Mouse (Mus musculus): ENCODE data around the gene Hba-a2. TPM values are rescaled to one million over a fixed set of nuclear protein-coding genes. Genes with fewer than 3 reads are reported as not detected.
"Not testable (repeated sequence)": the region's sequence is repeated elsewhere in the genome, so short reads cannot be mapped to it uniquely, and the experiment has no call there.

Gene Hba-a2
- 165,200 and 165,281 TPM in 2 replicates for polyA plus RNA-seq (2015; fragmentation: Nextera tagmentation; extraction: Ambion mirVana)

GRCm38 (mm10) chr11:32296203-32296602, at the start of gene Hba-a2:
TSS of gene Hba-a2 (plus strand) at chr11:32296489.
- H3K36me3 ChIP-seq (ENCODE audit: control insufficient read depth, insufficient read depth); H3K27me3 ChIP-seq (ENCODE audit: control insufficient read depth, insufficient read depth, low read depth, low read length); H3K9me3 ChIP-seq (replicated peaks; ENCODE audit: control insufficient read depth, low read length): not testable (repeated sequence)
- WGBS (ENCODE audit: insufficient replicate concordance), result no CpG with 5 or more reads among the region's 4 CpGs
- Histone ChIP-seq H3K4me3 (ENCODE audit: low read depth, low read length) (peak within 1 kb of the TSS; percentile 62), H3K4me1 (ENCODE audit: control insufficient read depth, low read depth, low read length) (peaks cover 36% of the 10 kb centered on the region), H3K4me2 (ENCODE audit: low read depth, low read length) (peak within 1 kb of the TSS; percentile 68), H3K9ac (ENCODE audit: low read depth, low read length) (peak within 1 kb of the TSS; percentile 75), H3K27ac (ENCODE audit: low read length) (peak within 1 kb of the TSS; percentile 98)
- ATAC-seq (ENCODE audit: low read depth), result peak; percentile 81

GRCm38 (mm10) chr11:32247068-32247467, 49.2 kb upstream of the Hba-a2 start:
- H3K9me3 ChIP-seq (replicated peaks; ENCODE audit: control insufficient read depth, low read length), result no peaks in the 10 kb centered on the region
- peak overlapping the region; percentile 6; the same call in 1 of the 2 replicates for H3K4me2 ChIP-seq (ENCODE audit: low read depth, low read length)
- no peaks in the 10 kb centered on the region for H3K27me3 ChIP-seq (ENCODE audit: control insufficient read depth, insufficient read depth, low read depth, low read length)
- H3K36me3 ChIP-seq (ENCODE audit: control insufficient read depth, insufficient read depth), result peaks cover 19% of the 10 kb centered on the region
- no peak for ATAC-seq (ENCODE audit: low read depth)
- H3K27ac ChIP-seq (ENCODE audit: low read length), result peak overlapping the region; percentile 96
- H3K4me1 ChIP-seq (ENCODE audit: control insufficient read depth, low read depth, low read length), result peaks cover 91% of the 10 kb centered on the region
- peak overlapping the region; percentile 7; the same call in 1 of the 2 replicates for H3K4me3 ChIP-seq (ENCODE audit: low read depth, low read length)
- peak overlapping the region; percentile 63 for H3K9ac ChIP-seq (ENCODE audit: low read depth, low read length)

DNA sequence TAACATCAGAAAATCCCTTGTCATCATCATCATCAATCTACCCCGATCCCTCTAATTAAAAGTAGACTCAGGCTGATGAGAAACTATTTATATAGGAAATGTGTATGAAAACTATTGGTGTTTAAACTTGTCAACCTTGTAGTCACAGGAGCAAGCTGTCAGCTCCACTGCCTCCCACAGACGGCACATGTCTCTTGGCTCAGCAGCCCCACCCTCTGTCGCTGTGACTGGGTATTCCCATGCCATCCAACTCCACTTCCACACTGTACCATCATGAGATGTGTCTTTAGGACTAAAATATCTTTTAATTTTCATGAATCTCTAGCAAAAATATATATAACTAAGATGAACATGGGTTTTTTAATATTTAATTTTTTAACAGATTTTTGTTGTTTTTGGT, 47.9 kb upstream of the Hba-a2 start:
- Histone ChIP-seq H3K27ac (ENCODE audit: low read length) (peak overlapping the region; percentile 96), H3K4me1 (ENCODE audit: control insufficient read depth, low read depth, low read length) (peaks cover 87% of the 10 kb centered on the region), H3K4me2 (ENCODE audit: low read depth, low read length) (peak overlapping the region; percentile 25; the same call in 1 of the 2 replicates), H3K36me3 (ENCODE audit: control insufficient read depth, insufficient read depth) (peaks cover 19% of the 10 kb centered on the region), H3K4me3 (ENCODE audit: low read depth, low read length) (no peak overlapping the region), H3K9ac (ENCODE audit: low read depth, low read length) (peak overlapping the region; percentile 55), H3K9me3 (replicated peaks; ENCODE audit: control insufficient read depth, low read length) (no peaks in the 10 kb centered on the region), H3K27me3 (ENCODE audit: control insufficient read depth, insufficient read depth, low read depth, low read length) (no peaks in the 10 kb centered on the region)
- 57% methylated on average over 3 of the region's 3 CpGs for WGBS (ENCODE audit: insufficient replicate concordance)
- no peak for ATAC-seq (ENCODE audit: low read depth)

- peak overlapping the region; percentile 68 for H3K9ac ChIP-seq (ENCODE audit: low read depth, low read length)
- peak; percentile 98 for ATAC-seq (ENCODE audit: low read depth)
- peak overlapping the region; percentile 26; the same call in 1 of the 2 replicates for H3K4me3 ChIP-seq (ENCODE audit: low read depth, low read length)
- no peaks in the 10 kb centered on the region for H3K27me3 ChIP-seq (ENCODE audit: control insufficient read depth, insufficient read depth, low read depth, low read length)
- no peaks in the 10 kb centered on the region for H3K9me3 ChIP-seq (replicated peaks; ENCODE audit: control insufficient read depth, low read length)
- 52% methylated on average over 8 of the region's 8 CpGs for WGBS (ENCODE audit: insufficient replicate concordance)
- H3K4me2 ChIP-seq (ENCODE audit: low read depth, low read length), result peak overlapping the region; percentile 43
- peaks cover 85% of the 10 kb centered on the region for H3K4me1 ChIP-seq (ENCODE audit: control insufficient read depth, low read depth, low read length)
- H3K27ac ChIP-seq (ENCODE audit: low read length), result peak overlapping the region; percentile 97
- peaks cover 25% of the 10 kb centered on the region for H3K36me3 ChIP-seq (ENCODE audit: control insufficient read depth, insufficient read depth)
These were observed 45.2 kb upstream of the Hba-a2 start for GRCm38 (mm10) chr11:32250880-32251763.

DNA sequence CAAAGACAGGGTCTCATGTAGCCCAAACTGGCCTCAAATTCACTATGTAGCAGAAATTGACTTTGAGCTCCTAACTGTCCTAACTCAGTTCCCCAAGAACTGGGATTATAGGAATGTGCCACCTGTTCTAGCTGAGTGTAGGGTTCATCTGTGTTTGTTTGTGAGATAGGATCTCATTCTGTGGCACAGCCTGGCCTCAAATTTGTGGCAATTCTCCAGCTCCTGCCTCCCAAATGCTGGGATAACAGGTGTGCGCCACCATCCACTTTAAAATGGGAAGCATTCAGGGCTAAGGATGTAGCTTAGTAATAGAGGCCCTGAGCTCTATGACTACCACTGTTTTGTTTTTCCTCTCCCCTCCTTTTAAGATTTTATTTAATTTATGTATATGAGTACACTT, 43.2 kb upstream of the Hba-a2 start:
- H3K4me3 ChIP-seq (ENCODE audit: low read depth, low read length), result no peak overlapping the region
- ATAC-seq (ENCODE audit: low read depth), result no peak
- H3K4me1 ChIP-seq (ENCODE audit: control insufficient read depth, low read depth, low read length), result peaks cover 80% of the 10 kb centered on the region
- H3K4me2 ChIP-seq (ENCODE audit: low read depth, low read length), result no peak overlapping the region
- H3K27me3 ChIP-seq (ENCODE audit: control insufficient read depth, insufficient read depth, low read depth, low read length), result no peaks in the 10 kb centered on the region
- WGBS (ENCODE audit: insufficient replicate concordance), result 94% methylated on average over 1 of the region's 1 CpGs
- H3K9ac ChIP-seq (ENCODE audit: low read depth, low read length), result peak overlapping the region; percentile 7
- peak overlapping the region; percentile 97 for H3K27ac ChIP-seq (ENCODE audit: low read length)
- peaks cover 19% of the 10 kb centered on the region for H3K36me3 ChIP-seq (ENCODE audit: control insufficient read depth, insufficient read depth)
- H3K9me3 ChIP-seq (replicated peaks; ENCODE audit: control insufficient read depth, low read length), result no peaks in the 10 kb centered on the region

- WGBS (ENCODE audit: insufficient replicate concordance), result 19% methylated on average over 1 of the region's 1 CpGs
- Histone ChIP-seq H3K27ac (ENCODE audit: low read length) (peak overlapping the region; percentile 97), H3K36me3 (ENCODE audit: control insufficient read depth, insufficient read depth) (peaks cover 12% of the 10 kb centered on the region), H3K4me3 (ENCODE audit: low read depth, low read length) (peak overlapping the region; percentile 15; the same call in 1 of the 2 replicates), H3K9me3 (replicated peaks; ENCODE audit: control insufficient read depth, low read length) (no peaks in the 10 kb centered on the region), H3K27me3 (ENCODE audit: control insufficient read depth, insufficient read depth, low read depth, low read length) (no peaks in the 10 kb centered on the region), H3K4me1 (ENCODE audit: control insufficient read depth, low read depth, low read length) (peaks cover 63% of the 10 kb centered on the region), H3K4me2 (ENCODE audit: low read depth, low read length) (peak overlapping the region; percentile 50), H3K9ac (ENCODE audit: low read depth, low read length) (peak overlapping the region; percentile 69)
- ATAC-seq (ENCODE audit: low read depth), result peak; percentile 99
These were observed 40.1 kb upstream of the Hba-a2 start for GRCm38 (mm10) chr11:32256146-32256545.

- no peak; the same call in 1 of the 2 replicates for ATAC-seq (ENCODE audit: low read depth)
- Histone ChIP-seq H3K4me1 (ENCODE audit: control insufficient read depth, low read depth, low read length) (peaks cover 59% of the 10 kb centered on the region), H3K27ac (ENCODE audit: low read length) (peak overlapping the region; percentile 97), H3K9me3 (replicated peaks; ENCODE audit: control insufficient read depth, low read length) (no peaks in the 10 kb centered on the region), H3K4me3 (ENCODE audit: low read depth, low read length) (peak overlapping the region; percentile 2; the same call in 1 of the 2 replicates), H3K36me3 (ENCODE audit: control insufficient read depth, insufficient read depth) (peaks cover 12% of the 10 kb centered on the region), H3K27me3 (ENCODE audit: control insufficient read depth, insufficient read depth, low read depth, low read length) (no peaks in the 10 kb centered on the region), H3K4me2 (ENCODE audit: low read depth, low read length) (peak overlapping the region; percentile 44), H3K9ac (ENCODE audit: low read depth, low read length) (peak overlapping the region; percentile 69)
- WGBS (ENCODE audit: insufficient replicate concordance), result 40% methylated on average over 3 of the region's 3 CpGs
These were observed 39.7 kb upstream of the Hba-a2 start for GRCm38 (mm10) chr11:32256566-32256965.

- Histone ChIP-seq H3K27ac (ENCODE audit: low read length) (peak overlapping the region; percentile 81), H3K9ac (ENCODE audit: low read depth, low read length) (peak overlapping the region; percentile 40; the same call in 1 of the 2 replicates), H3K36me3 (ENCODE audit: control insufficient read depth, insufficient read depth) (peaks cover 5% of the 10 kb centered on the region; the same call in 1 of the 2 replicates), H3K4me1 (ENCODE audit: control insufficient read depth, low read depth, low read length) (peaks cover 47% of the 10 kb centered on the region), H3K4me3 (ENCODE audit: low read depth, low read length) (no peak overlapping the region), H3K4me2 (ENCODE audit: low read depth, low read length) (no peak overlapping the region), H3K27me3 (ENCODE audit: control insufficient read depth, insufficient read depth, low read depth, low read length) (no peaks in the 10 kb centered on the region), H3K9me3 (replicated peaks; ENCODE audit: control insufficient read depth, low read length) (no peaks in the 10 kb centered on the region)
- no peak for ATAC-seq (ENCODE audit: low read depth)
- WGBS (ENCODE audit: insufficient replicate concordance), result 81% methylated on average over 10 of the region's 10 CpGs
These were observed 33.4 kb upstream of the Hba-a2 start for GRCm38 (mm10) chr11:32262674-32263415.
